Mouse (Mus musculus) 3134 (cell line): ENCODE data around the gene Alg6.

Experiments used
- DNase-seq: peaks from one replicate; pipeline ENCODE4 v3.0.0-alpha.2; 2011; ENCODE audit warnings: low spot score; ENCODE audit not compliant: insufficient read length; ENCODE audit errors: extremely low read depth

Gene Alg6

DNA sequence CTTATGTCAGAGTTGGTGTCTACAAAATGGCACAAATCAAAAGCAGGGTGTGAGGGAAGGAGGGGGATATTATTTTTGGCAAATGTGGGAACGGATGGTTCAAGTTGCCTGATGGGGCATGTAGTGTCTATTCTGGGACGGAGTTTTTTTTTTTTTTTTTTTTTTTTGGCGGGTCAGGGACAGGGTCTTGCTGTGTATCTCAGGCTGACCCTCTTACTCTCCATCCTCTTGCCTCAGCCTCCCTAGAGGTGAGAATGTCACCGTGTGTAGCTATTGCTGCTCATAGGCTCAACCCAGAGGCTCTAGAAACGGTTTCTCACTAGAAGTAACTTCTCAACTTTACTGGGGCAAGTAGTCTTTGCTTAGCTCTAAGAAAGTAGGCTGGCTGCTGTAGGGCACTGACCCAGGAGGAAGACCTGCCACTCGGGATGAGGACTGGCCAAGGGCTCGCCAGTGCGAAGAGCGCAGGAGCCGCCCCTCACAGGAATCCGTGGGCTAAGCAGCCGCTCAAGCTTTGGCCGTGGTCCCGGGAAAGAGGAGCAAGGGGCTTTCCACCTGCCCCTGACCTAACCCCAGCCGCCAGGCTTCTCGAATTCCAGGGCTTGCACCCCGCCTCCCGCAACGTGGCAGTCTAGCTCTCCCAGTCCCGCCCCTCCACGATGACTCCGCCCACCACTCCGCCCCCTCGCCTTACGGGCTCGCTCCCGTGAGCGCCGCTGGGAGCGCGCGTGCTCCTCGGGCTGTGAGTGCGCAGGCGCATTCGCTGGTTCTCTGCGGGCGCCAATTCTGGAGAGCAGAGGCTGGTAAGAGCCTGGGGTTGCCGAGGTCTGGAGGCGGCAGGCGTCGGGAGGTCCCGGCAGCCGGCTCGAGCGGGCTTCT, at the start of gene Alg6:
Alg6 (plus strand) TSS at position 761 of the 879 bp plus-strand sequence.
- peak; percentile 96 for DNase-seq

DNA sequence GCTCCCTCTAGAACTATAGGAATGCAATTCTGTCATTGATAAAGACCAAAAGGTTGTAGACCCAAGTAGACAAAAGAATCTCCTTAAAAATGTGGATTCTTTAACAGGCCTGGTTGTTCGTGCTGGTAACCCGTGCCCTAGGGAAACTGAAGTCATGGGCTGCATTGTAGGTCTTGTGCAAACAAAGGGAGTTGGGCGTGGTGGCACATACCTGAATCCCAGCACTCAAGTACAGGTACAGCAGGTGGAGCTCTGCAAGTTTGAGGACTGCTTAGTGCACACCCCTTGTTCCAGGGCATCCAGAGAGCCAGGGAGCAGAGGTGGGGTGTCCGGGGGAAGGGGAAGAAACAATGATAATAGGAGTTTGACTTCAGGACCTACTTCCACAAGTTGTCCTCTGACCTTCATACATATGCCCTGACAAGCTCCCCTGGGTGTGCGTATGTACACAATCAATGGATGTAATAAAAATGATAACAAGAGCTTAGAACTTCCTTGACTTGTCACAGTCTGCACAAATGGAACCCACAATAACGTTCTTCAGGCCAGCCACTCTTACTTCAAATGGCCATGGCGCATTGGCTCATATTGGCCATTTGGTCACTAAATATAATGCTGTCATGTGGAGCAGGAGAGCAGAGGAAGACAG, 45.1 kb upstream of the Alg6 start:
- DNase-seq: no peak

DNA sequence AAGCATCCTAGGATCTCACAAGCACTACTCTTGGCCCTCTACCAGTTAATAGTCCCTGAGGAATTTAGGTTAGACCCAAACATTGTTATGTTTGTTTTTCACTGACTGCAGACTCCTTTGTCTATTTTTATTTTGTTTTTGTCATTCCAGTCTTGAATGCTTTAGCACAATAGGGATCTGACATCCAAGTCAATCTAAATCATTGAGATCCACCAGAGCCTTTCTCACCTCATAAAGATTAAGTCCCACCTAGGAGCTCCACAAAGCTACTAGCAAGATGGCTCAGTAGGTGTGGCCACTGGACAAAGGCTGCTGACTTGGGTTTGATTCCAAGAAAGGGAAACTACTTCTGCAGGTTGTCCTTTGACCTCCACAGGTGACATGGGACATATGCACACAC, 40.3 kb upstream of the Alg6 start:
- no peak for DNase-seq

DNA sequence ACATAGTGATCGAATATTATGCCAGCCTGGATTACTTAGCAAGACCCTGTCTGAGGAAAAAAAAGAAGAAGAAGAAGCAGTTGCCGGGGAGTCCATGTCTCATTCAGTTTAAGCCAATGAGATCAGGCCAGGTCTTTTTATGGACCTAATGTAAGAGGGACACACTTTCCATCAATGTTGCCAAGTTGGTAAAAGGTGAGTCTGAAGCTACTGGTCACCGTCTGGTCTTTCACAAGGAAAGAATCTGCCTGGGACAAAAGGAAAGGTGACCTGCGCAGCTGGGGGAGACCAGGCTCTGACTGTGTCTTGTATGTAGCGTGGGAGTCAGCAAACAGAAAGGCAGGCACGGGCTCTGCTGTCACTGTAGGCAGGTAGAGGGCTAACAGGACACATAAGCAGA, 31.5 kb upstream of the Alg6 start:
- no peak for DNase-seq

DNA sequence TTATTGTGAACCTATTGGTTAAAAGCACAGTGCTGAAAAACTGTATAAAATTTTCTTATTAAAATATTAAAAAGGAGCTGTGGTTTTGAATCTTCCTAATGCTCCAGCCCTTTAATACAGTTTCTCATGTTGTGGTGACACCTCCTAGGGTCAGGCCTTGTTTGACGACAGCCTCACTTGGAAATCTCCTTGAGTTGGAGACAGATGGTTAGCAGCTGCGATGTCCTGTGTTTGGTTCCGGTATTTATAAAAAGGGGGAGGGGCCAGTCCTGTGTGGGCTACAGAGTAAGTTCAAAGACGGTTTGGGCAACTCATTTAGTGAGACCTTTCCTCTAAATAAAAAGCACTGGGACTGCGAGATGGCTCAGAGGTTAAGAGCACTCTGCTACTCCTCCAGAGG, 29.2 kb upstream of the Alg6 start:
- DNase-seq: no peak

DNA sequence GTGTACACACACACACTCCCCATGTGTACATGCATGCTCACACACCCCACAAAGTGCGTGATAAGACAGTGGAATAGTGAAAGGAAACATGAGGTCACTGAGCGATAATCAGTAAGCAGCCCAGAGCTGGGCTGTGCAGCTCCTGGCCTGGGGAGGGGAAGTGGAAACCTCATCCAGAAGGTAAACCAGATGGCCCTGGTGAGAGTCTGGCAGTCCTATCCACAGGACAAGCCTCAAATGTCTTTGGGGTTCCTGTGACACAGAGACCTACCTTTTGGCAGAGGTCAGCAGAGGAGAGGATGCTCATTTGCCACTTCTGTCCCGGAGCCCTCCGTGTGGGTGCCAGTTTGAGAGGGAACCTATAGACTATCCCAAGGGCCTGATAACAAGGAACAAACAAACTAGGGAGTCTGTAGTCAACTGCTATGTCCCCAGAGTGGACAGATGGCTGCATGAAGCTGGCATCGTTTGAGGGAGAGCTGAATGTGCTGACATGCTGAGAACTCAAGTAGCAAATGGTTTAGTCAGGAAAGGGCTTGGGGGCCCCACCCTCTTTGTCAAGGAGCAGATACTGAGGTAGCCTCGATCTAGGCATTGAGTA, 2.8 kb upstream of the Alg6 start:
- no peak for DNase-seq

DNA sequence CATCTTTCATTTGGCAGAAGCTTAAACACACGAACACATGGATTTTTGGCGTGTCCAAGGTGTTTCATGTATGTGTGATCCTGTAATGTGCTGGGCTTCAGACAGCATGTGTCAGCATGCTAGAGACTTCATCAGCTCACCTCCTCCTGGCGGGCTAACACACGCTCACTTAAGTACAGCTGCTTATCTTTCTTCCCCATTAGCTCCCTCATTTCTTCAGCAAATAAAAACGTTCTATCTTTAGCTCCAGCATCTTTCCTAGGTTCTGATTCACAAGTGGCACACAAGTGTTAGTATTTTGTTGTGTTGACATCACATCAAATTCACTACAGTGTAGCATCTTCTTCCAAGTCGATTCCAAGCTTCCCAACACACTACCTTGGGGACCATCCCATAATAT, 1.5 kb upstream of the Alg6 start:
- no peak for DNase-seq

DNA sequence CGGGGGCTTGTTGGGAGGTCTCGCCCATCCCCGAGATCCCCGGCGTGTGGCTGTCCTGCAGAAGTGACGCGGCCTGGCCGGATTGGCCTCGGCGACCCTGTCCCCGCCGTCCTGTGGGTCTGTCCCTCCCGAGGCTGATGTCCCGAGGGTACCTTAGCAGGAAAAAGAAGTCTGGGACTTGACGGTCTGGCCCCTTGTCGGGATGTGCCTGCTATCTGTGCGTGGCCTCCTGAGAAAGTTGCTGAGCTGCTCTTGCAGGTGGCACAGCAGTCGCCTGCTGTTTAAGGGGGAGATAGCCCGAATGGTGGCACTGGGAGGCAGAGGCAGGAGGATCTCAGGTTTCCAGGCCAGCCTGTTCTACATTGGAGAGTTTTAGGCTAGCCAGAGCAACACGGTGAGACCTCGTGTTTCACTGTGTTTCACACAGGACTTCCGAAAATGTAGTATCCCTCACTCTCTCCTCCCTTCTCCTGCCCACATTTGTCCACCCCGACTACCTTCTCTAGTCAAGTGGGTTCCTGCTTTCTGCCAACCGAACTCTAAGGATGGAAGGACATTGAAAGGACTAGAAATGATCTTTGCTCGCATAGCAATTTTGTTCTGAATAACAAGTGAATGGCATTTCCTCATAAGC, 436 bp downstream of the Alg6 start:
- no peak for DNase-seq

DNA sequence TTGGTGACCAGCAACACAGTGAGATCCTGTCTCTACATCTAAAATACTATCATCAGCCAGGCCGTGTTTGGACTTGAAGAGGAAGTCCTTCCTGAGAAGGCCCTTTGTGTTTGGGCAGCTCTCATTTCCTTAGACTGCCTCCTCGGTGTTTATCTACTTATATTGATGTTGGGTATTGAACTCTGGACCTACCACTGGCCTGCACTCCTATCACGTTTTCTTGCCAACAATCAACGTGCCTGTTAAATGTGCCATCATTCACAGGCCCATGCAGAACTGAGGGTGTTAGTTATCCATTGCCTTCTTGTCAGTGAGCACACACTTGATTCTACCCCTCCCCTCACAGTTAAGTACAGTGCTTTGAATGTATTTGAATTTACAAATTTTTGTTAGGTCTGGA, 2.4 kb downstream of the Alg6 start:
- no peak for DNase-seq

DNA sequence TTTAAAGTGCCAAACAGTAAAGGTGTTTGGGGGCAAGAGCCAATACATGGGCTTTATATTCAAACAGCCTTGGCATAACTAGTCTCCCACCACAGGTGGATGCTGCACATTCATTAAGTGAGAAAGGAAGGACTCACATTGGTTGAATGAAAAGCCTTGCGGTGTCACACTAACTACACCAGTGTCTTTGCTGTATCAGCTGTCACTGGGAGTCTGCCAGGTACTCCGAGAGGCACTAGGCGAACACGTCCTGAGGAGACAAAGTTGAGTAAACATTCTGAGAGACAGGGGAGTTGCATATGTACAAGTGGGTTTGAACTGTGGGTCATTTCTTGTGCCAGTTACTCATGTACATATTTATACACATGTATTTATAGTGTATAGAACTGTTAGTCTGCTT, 8.9 kb downstream of the Alg6 start:
- no peak for DNase-seq

DNA sequence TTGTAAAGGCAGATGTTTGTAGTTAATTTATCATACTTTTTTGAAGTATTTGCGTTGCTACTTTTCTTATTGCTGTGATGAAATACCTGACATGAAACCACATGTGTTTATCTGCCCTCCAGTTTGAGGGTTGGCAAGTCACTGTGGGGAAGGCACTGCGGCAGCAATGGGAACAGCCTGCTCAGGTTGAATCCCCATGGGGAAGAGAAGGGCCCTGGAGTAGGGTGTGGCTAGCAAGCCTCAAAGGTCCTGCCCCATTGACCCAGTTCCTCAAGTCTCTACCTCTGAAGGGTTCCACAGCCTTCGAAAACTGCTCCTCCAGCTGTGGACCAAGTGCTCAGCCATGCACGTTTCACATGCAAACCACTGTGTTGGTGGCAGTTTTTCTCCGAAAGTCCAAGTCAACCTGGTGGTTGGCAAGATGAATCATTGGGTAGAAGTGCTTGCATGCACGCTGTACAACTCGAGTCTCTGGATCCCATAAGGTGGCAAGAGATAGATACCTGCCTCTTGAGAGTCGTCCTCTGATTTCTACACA, 10.5 kb downstream of the Alg6 start:
- no peak for DNase-seq

DNA sequence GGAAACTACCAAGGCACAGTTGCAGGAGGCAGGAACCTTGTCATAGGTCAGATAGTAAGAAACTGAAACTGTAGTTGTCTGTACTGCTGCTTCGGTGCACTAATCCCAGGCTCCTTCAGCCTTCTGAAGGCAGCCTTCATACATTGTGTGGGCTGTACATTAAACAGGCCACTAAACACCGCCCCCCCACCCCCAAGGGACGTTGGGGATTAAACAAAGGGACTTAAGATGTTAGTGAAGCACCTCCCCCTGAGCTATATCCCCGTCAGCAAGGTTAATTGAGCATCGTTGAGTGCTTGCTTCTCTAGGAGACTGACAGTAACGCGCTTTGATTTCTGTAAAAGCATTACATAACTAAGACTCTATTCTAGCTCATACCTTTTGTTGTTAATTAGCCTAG, 24.4 kb downstream of the Alg6 start:
- no peak for DNase-seq

DNA sequence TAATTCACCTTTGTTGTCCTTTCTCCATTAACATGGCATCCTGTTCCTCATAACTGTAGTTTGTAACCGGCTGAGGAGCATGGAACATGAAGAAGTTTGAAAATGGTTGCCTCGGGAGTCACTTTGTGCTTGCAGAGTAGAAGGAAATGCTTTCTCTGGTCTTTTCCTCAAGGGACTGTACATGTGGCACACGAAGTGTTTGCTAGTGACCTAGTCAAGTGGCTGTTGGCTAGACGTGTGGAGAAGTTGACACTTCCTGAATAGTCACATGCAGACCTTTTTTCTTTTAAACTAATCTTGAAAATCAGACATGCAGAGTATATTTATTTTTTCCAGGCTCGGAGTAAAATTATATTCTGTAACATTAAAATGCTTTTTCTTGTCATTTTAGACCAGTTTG, 37.0 kb downstream of the Alg6 start:
- DNase-seq: no peak

DNA sequence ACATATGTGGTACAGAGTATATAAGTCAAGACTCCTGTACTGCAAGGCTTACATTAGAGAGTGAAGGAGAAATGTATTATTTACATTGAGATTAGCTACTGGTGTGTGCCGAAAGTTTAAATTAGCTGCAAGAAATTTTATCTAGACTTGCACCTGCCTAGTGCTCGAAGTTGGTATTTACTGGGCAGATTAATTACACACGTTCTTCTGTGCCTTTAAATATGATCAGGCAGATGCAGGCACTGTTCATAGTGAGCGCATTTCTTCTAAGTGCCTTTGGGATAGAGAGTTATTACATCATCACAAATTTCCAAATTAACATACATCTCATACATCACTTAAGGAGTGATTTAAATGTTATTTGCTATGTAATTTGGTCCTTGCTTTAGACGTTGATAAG, 50.8 kb downstream of the Alg6 start:
- no peak for DNase-seq

DNA sequence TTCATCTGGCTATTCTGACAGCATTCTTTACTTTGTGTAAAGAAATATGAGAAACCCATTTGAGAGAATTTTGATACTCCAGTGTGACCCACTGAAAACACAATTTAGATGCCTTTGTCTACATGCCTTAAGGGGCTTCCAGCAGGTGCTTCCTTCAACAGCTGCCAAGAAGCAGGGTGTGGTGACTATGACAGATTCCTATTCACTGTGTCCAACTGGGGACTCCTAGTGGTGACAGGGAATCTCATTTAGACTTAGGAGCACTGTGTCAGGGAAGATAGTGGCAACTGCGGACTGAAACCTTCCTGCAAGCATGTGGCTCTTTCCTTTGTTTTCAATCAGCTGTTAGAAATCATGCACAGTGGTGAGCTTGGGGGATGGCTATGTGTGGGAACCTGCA, 51.3 kb downstream of the Alg6 start:
- DNase-seq: no peak

DNA sequence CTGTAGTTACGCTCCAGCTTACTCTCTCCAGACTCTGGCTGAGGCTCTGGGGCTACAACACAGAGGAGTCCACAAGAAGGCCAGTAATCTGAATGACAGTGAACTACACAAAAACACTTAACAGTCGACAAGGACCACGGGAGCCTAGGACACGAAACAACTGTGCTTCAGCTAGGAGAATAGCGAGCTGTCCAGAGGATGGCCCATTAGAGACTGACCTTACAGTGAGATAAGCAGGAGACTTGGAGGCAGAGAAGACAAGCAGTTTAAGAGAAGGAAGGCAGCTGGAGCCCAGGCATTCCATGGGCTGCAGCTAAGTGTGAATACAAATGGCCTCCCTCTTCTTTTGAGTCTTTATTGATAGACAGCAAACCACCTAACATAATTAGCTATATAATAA, 55.1 kb downstream of the Alg6 start:
- no peak for DNase-seq

DNA sequence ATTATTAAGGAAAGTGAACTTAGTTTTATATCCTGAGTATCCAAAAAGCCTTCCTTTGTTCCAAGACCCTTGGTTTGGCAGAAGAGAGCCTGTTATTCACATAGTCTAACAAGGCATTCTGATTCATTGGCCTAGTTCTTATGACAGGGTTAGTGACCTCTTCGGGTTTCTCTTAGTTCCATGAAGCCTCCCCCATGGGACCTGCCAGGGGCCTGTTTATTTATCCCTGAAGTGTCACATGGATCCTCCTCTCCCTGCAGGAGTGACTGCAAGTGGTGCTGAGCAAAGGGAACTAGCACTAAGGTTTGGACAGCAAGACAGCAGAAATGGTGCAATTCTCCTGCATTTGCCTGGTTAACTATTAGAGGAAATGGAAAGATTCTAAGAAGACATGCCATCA, 57.6 kb downstream of the Alg6 start:
- no peak for DNase-seq

DNA sequence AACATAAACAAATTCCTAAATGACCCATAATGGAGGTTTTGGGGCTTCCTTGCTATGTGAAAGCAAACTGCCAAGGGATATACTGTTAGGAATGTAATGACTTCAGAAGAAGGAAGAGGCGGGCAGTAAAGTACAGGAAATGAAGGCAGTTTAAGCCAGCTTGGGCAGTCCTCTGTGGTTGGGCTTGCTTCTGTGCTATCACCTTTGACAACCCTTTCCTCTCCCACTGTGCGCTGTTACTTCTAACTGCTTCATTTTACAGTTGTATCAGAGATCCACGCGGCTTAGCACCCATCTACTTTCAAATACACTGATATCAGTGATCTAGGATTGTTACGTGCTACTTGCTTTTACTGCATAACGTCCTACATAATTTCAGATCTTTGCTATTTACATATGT, 76.9 kb downstream of the Alg6 start:
- DNase-seq: no peak
